Comparison of ENCODE assay signal across 21 mouse cellular contexts in the genomic region with DNA sequence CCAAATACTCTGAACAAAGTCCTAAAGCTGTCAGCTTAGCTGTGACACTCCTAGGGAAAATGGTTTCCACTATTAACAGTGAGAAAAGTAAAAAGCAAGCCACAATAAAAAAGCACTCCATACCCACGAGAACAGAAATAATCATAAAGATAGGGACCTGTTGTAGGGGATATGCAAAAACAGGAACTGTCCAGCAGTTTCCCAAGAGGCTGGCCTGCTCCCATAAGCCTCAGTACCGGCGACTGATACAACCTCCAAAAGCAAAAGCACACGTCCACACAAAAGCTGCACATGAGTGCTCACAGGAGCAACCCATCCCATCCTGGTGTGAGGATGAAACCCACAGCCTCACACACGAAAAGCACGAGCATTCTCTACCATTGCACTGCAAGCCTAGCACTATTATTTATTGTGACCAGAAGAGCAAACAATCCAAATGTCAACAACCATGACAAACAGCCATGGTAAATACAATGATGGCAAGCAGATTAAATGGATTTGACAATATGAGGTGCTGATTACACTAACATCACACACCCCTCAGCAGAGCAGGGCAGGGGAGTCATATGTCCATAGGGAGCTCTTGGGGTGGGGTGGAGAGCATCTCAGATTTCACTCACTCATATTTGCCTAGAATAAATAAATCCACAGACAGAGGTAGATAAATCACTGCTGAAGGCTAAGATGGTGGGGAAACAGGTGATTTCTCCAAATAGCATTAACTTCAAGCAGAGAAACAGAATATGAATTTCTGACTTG.
DNase-seq lines count a peak whose midpoint lies in the region; ATAC-seq and TF ChIP-seq lines count a peak whose summit lies in the region.
"Had no signal": no experiment of that assay in that cellular context is flagged by ENCODE, and none has a peak within 500 bp of the region (broad histone marks: within the 10 kb centered on the region; RNA-seq: fewer than 3 reads in every experiment).

No protein-coding gene starts in this region.

- no peak overlapping the region for H3K9ac ChIP-seq in kidney, embryonic 14.5 days (ENCODE audit: low read depth, low read length)
- H3K9ac ChIP-seq in hindbrain, embryonic 12.5 days: no peak overlapping the region
- no peak overlapping the region for H3K9ac ChIP-seq in midbrain, embryonic 13.5 days (replicated peaks)
- H3K9ac ChIP-seq: embryonic facial prominence, embryonic 15.5 days; forebrain, embryonic 15.5 days had no signal

- no peaks in the 10 kb centered on the region for H3K4me1 ChIP-seq in kidney, embryonic 14.5 days (ENCODE audit: control insufficient read depth, insufficient read depth, low read length)
- peaks cover 17% of the 10 kb centered on the region for H3K4me1 ChIP-seq in hindbrain, embryonic 12.5 days
- peaks cover 35% of the 10 kb centered on the region for H3K4me1 ChIP-seq in midbrain, embryonic 13.5 days (replicated peaks)
- no peaks in the 10 kb centered on the region for H3K4me1 ChIP-seq in lung, adult 2 months (ENCODE audit: control insufficient read depth, insufficient read depth, low read length)
- H3K4me1 ChIP-seq: embryonic facial prominence, embryonic 15.5 days had no signal

- H3K9me3 ChIP-seq in kidney, embryonic 14.5 days (ENCODE audit: control insufficient read depth, low read length): peaks cover 6% of the 10 kb centered on the region; the same call in 1 of the 2 replicates
- H3K9me3 ChIP-seq in hindbrain, embryonic 12.5 days (replicated peaks): no peaks in the 10 kb centered on the region; the same call in 1 of the 2 replicates
- no peaks in the 10 kb centered on the region; the same call in 1 of the 2 replicates for H3K9me3 ChIP-seq in midbrain, embryonic 13.5 days
- H3K9me3 ChIP-seq: embryonic facial prominence, embryonic 15.5 days; forebrain, embryonic 15.5 days; G1E had no signal

- H3K36me3 ChIP-seq in kidney, embryonic 14.5 days (ENCODE audit: control insufficient read depth, insufficient read depth, low read length): no peaks in the 10 kb centered on the region
- H3K36me3 ChIP-seq in hindbrain, embryonic 12.5 days: 0 out of 2 replicates have a peak, but pooled peaks cover 3% of the 10 kb centered on the region
- H3K36me3 ChIP-seq in midbrain, embryonic 13.5 days: peaks cover 7% of the 10 kb centered on the region; the same call in 1 of the 2 replicates
- H3K36me3 ChIP-seq: forebrain, embryonic 15.5 days had no signal

- 50% methylated on average over 6 of the region's 6 CpGs for WGBS in kidney, embryonic 14.5 days
- WGBS in hindbrain, embryonic 12.5 days: 59% methylated on average over 6 of the region's 6 CpGs
- WGBS in midbrain, embryonic 13.5 days: 57% methylated on average over 6 of the region's 6 CpGs
- 52% methylated on average over 6 of the region's 6 CpGs for WGBS in lung, adult 2 months

- no peak overlapping the region for H3K4me3 ChIP-seq in kidney, embryonic 14.5 days (ENCODE audit: low read length)
- no peak overlapping the region for H3K4me3 ChIP-seq in hindbrain, embryonic 12.5 days
- no peak overlapping the region for H3K4me3 ChIP-seq in midbrain, embryonic 13.5 days (replicated peaks)
- no peak overlapping the region for H3K4me3 ChIP-seq in lung, adult 2 months (replicated peaks; ENCODE audit: extremely low read depth, low read depth, low read length)
- H3K4me3 ChIP-seq: embryonic facial prominence, embryonic 15.5 days; forebrain, embryonic 15.5 days; myocyte had no signal

- H3K27me3 ChIP-seq in kidney, embryonic 14.5 days (ENCODE audit: control insufficient read depth, insufficient read depth, low read length): no peaks in the 10 kb centered on the region
- H3K27me3 ChIP-seq in hindbrain, embryonic 12.5 days: no peaks in the 10 kb centered on the region
- no peaks in the 10 kb centered on the region for H3K27me3 ChIP-seq in midbrain, embryonic 13.5 days
- H3K27me3 ChIP-seq: embryonic facial prominence, embryonic 15.5 days; forebrain, embryonic 15.5 days had no signal

- DNase-seq in kidney, postnatal 10 days: no peak
- peak; percentile 23 for DNase-seq in NIH3T3 (ENCODE audit: low read depth)
- DNase-seq in heart, postnatal 14 days: no peak
- no peak for DNase-seq in lung, adult 2 months
- no peak for DNase-seq in spleen, postnatal 36 days (ENCODE audit: low spot score in 2 of 2)
- DNase-seq: cerebellum, postnatal 36 days; gastrocnemius, postnatal 10 days; kidney, adult 18-20 months; kidney, postnatal 4 days; layer of hippocampus, postnatal 36 days; lung, adult 18-20 months; right cerebral cortex, postnatal 25 days; thymus, postnatal 4 days had no signal

- no peak for TF ChIP-seq CTCF in lung, adult 2 months (IDR thresholded peaks at IDR 0.05; ENCODE audit: insufficient read depth, low read length)

- H3K4me2 ChIP-seq in kidney, embryonic 14.5 days (replicated peaks; ENCODE audit: low read depth, low read length): no peak overlapping the region
- no peak overlapping the region for H3K4me2 ChIP-seq in hindbrain, embryonic 12.5 days (replicated peaks)
- H3K4me2 ChIP-seq in midbrain, embryonic 13.5 days (replicated peaks): no peak overlapping the region
- H3K4me2 ChIP-seq: embryonic facial prominence, embryonic 15.5 days; forebrain, embryonic 15.5 days had no signal

- H3K27ac ChIP-seq in kidney, embryonic 14.5 days (ENCODE audit: low read depth, low read length): no peak overlapping the region
- H3K27ac ChIP-seq in hindbrain, embryonic 12.5 days: peak overlapping the region; percentile 37; the same call in 1 of the 2 replicates
- peak overlapping the region; percentile 54 for H3K27ac ChIP-seq in midbrain, embryonic 13.5 days
- H3K27ac ChIP-seq: forebrain, embryonic 15.5 days; macrophage had no signal

- ATAC-seq in kidney, embryonic 14.5 days (ENCODE audit: low FRiP score, low TSS enrichment): peak; percentile 62; the same call in 1 of the 2 replicates
- ATAC-seq in hindbrain, embryonic 12.5 days (ENCODE audit: low FRiP score): no peak
- no peak for ATAC-seq in midbrain, embryonic 13.5 days
- ATAC-seq: forebrain, embryonic 15.5 days had no signal

- TF ChIP-seq POLR2A in lung, adult 2 months (IDR thresholded peaks at IDR 0.05; ENCODE audit: borderline replicate concordance, extremely low read depth, low read depth, low read length): no peak

- intact Hi-C loops in heart, postnatal 14 days (cut with DNase I): no loop called here
